Mouse (Mus musculus): ENCODE measurements at regions not wholly inside any gene's neighbourhood (a gene's known extent, or its start where the extent isn't known, plus 50 kb on each side); places are given as distances from the start of the nearest gene placed in this dataset.

DNA sequence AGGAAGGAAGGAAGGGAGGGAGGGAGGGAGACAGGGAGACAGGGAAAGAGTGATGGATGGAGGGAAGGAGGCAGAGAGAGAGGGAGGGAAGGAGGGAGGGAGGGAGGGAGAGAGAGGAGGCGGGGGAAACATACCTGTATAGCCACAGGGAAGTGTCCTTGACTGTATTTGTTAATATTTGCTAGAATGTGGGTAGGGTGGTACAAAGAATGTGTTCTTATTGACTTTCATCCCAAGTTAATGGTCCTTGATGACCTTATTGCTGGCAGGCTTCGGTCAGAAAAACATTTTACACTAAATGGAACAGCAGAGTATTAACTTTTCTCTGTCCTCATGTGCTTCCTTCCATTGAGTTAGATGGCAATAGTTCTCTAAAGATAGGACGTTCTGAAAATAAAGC, 171.0 kb upstream of the Ctnnb1 start:
- Histone ChIP-seq H3K4me3 (no peak overlapping the region), H3K4me2 (replicated peaks) (no peak overlapping the region), H3K27ac (no peak overlapping the region), H3K27me3 (no peaks in the 10 kb centered on the region), H3K36me3 (no peaks in the 10 kb centered on the region), H3K9ac (no peak overlapping the region), H3K9me3 (no peaks in the 10 kb centered on the region), H3K4me1 (no peaks in the 10 kb centered on the region)
- 89% methylated on average over 3 of the region's 3 CpGs for WGBS
- ATAC-seq (ENCODE audit: low FRiP score, low read depth), result no peak

GRCm38 (mm10) chr9:120758632-120759031, 170.4 kb upstream of the Ctnnb1 start:
- WGBS, result 78% methylated on average over 1 of the region's 1 CpGs
- H3K4me2 ChIP-seq (replicated peaks), result no peak overlapping the region
- no peak overlapping the region for H3K9ac ChIP-seq
- H3K9me3 ChIP-seq, result no peaks in the 10 kb centered on the region
- no peak overlapping the region for H3K4me3 ChIP-seq
- no peaks in the 10 kb centered on the region for H3K4me1 ChIP-seq
- no peak overlapping the region for H3K27ac ChIP-seq
- H3K27me3 ChIP-seq, result no peaks in the 10 kb centered on the region
- ATAC-seq (ENCODE audit: low FRiP score, low read depth), result no peak
- H3K36me3 ChIP-seq, result no peaks in the 10 kb centered on the region

DNA sequence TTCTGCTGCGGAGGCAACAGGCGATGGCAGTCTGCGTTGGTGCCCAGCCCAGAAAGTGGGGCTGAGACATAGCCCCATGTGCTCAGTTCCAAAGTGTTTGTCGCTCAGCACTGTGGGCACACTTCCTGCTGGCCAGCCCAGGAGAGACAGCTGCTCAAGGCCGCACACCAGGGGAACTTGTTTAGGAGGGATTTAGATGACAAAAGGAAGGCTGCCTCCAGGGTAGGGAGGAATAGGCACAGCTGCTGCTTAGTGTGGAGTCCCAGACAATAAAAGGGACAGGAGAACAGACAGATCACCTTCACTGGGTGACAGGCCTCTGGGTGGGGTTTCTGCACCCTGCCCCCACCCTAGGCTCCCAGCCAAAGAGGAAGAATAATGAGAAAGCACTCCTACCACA, 169.2 kb upstream of the Ctnnb1 start:
- peaks cover 7% of the 10 kb centered on the region; the same call in 1 of the 2 replicates for H3K4me1 ChIP-seq
- H3K9ac ChIP-seq, result no peak overlapping the region
- no peak overlapping the region for H3K4me2 ChIP-seq (replicated peaks)
- H3K27me3 ChIP-seq, result no peaks in the 10 kb centered on the region
- H3K9me3 ChIP-seq, result no peaks in the 10 kb centered on the region
- no peak for ATAC-seq (ENCODE audit: low FRiP score, low read depth)
- WGBS, result 67% methylated on average over 5 of the region's 5 CpGs
- no peaks in the 10 kb centered on the region for H3K36me3 ChIP-seq
- H3K4me3 ChIP-seq, result no peak overlapping the region
- H3K27ac ChIP-seq, result no peak overlapping the region

- H3K27ac ChIP-seq, result no peak overlapping the region
- 64% methylated on average over 2 of the region's 2 CpGs for WGBS
- no peak overlapping the region for H3K9ac ChIP-seq
- H3K4me2 ChIP-seq (replicated peaks), result no peak overlapping the region
- H3K27me3 ChIP-seq, result no peaks in the 10 kb centered on the region
- peaks cover 10% of the 10 kb centered on the region for H3K4me1 ChIP-seq
- no peak for ATAC-seq (ENCODE audit: low FRiP score, low read depth)
- no peaks in the 10 kb centered on the region for H3K36me3 ChIP-seq
- no peak overlapping the region for H3K4me3 ChIP-seq
- no peaks in the 10 kb centered on the region for H3K9me3 ChIP-seq
These were observed 165.2 kb upstream of the Ctnnb1 start for GRCm38 (mm10) chr9:120763802-120764201.

- H3K9me3 ChIP-seq, result no peaks in the 10 kb centered on the region
- no peaks in the 10 kb centered on the region for H3K27me3 ChIP-seq
- WGBS, result 46% methylated on average over 9 of the region's 9 CpGs
- no peak overlapping the region for H3K4me2 ChIP-seq (replicated peaks)
- peaks cover 18% of the 10 kb centered on the region for H3K4me1 ChIP-seq
- no peaks in the 10 kb centered on the region for H3K36me3 ChIP-seq
- no peak overlapping the region for H3K9ac ChIP-seq
- no peak overlapping the region for H3K27ac ChIP-seq
- no peak overlapping the region for H3K4me3 ChIP-seq
- ATAC-seq (ENCODE audit: low FRiP score, low read depth), result no peak
These were observed 164.4 kb upstream of the Ctnnb1 start for GRCm38 (mm10) chr9:120764663-120765062.

GRCm38 (mm10) chr9:120765292-120765691, 163.7 kb upstream of the Ctnnb1 start:
- Histone ChIP-seq H3K4me1 (peaks cover 25% of the 10 kb centered on the region), H3K9me3 (no peaks in the 10 kb centered on the region), H3K9ac (no peak overlapping the region), H3K4me3 (no peak overlapping the region), H3K36me3 (no peaks in the 10 kb centered on the region), H3K4me2 (replicated peaks) (no peak overlapping the region), H3K27ac (no peak overlapping the region), H3K27me3 (no peaks in the 10 kb centered on the region)
- WGBS, result 80% methylated on average over 4 of the region's 4 CpGs
- no peak for ATAC-seq (ENCODE audit: low FRiP score, low read depth)

- H3K4me2 ChIP-seq (replicated peaks), result no peak overlapping the region
- H3K4me1 ChIP-seq, result peaks cover 37% of the 10 kb centered on the region
- no peak for ATAC-seq (ENCODE audit: low FRiP score, low read depth)
- H3K27me3 ChIP-seq, result no peaks in the 10 kb centered on the region
- WGBS, result 86% methylated on average over 2 of the region's 2 CpGs
- no peak overlapping the region for H3K4me3 ChIP-seq
- H3K27ac ChIP-seq, result no peak overlapping the region
- no peak overlapping the region for H3K9ac ChIP-seq
- H3K9me3 ChIP-seq, result no peaks in the 10 kb centered on the region
- no peaks in the 10 kb centered on the region for H3K36me3 ChIP-seq
These were observed 162.1 kb upstream of the Ctnnb1 start for GRCm38 (mm10) chr9:120766881-120767280.

DNA sequence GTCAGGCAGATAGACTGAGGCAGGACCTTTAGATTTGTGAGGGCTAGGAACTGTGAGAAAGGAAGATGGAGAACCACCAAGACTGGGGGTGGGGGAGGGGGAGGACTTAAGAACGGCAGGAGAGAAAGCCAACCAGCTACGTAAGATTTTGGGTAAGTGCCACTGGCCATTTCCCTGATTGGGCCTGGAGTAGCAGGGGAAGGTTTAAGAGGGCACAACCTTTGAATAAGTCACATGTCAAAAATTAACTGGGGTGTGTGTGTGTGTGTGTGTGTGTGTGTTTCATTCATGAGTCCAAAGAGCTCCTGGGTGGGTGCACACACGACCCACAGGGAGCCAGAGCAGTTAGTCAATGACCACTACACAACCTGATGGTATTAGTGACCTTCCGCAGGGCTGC, 161.6 kb upstream of the Ctnnb1 start:
- peaks cover 43% of the 10 kb centered on the region for H3K4me1 ChIP-seq

DNA sequence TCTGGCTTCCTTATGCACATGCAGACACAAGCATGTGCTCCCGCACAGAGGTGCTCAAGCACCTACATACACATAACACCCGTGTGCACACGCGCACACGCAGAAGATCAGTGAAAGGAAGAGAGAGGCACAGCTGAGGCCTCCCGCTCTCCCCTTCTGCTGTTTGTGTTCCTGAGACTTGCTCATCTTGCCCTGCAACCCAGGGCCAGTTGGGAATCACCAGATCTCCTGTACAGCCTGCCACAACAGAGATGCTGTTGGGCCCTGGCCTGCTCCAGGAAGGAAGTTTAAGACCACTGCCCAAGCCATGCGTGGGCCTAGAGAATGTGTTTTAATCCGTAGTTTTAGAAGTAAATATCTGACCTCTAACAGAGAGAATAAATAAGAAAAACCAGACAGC, 160.0 kb upstream of the Ctnnb1 start:
- WGBS, result 60% methylated on average over 8 of the region's 8 CpGs
- Histone ChIP-seq H3K4me1 (peaks cover 44% of the 10 kb centered on the region), H3K4me2 (replicated peaks) (no peak overlapping the region), H3K9me3 (no peaks in the 10 kb centered on the region), H3K9ac (0 out of 2 replicates have a peak overlapping the region, but pooled peaks have one; percentile 4), H3K36me3 (no peaks in the 10 kb centered on the region), H3K27ac (peak overlapping the region; percentile 82), H3K27me3 (no peaks in the 10 kb centered on the region), H3K4me3 (no peak overlapping the region)
- no peak for ATAC-seq (ENCODE audit: low FRiP score, low read depth)

More for the DNA sequence above, 161.6 kb upstream of the Ctnnb1 start:
- Histone ChIP-seq H3K4me3 (no peak overlapping the region), H3K9me3 (no peaks in the 10 kb centered on the region), H3K27me3 (no peaks in the 10 kb centered on the region), H3K36me3 (no peaks in the 10 kb centered on the region), H3K27ac (no peak overlapping the region), H3K9ac (no peak overlapping the region), H3K4me2 (replicated peaks) (no peak overlapping the region)
- WGBS, result 82% methylated on average over 4 of the region's 4 CpGs
- ATAC-seq (ENCODE audit: low FRiP score, low read depth), result no peak

- Histone ChIP-seq H3K36me3 (no peaks in the 10 kb centered on the region), H3K9me3 (no peaks in the 10 kb centered on the region), H3K27me3 (no peaks in the 10 kb centered on the region), H3K9ac (0 out of 2 replicates have a peak overlapping the region, but pooled peaks have one; percentile 31), H3K4me1 (peaks cover 38% of the 10 kb centered on the region), H3K4me2 (replicated peaks) (peak overlapping the region; percentile 19), H3K4me3 (no peak overlapping the region), H3K27ac (peak overlapping the region; percentile 82)
- ATAC-seq (ENCODE audit: low FRiP score, low read depth), result peak; percentile 76
- 5% methylated on average over 7 of the region's 7 CpGs for WGBS
These were observed 159.3 kb upstream of the Ctnnb1 start for GRCm38 (mm10) chr9:120769679-120770078.

GRCm38 (mm10) chr9:120770886-120771285, 158.1 kb upstream of the Ctnnb1 start:
- H3K4me1 ChIP-seq, result peaks cover 36% of the 10 kb centered on the region
- H3K4me2 ChIP-seq (replicated peaks), result no peak overlapping the region
- no peaks in the 10 kb centered on the region for H3K36me3 ChIP-seq
- ATAC-seq (ENCODE audit: low FRiP score, low read depth), result no peak
- H3K27me3 ChIP-seq, result no peaks in the 10 kb centered on the region
- H3K9me3 ChIP-seq, result no peaks in the 10 kb centered on the region
- no peak overlapping the region for H3K9ac ChIP-seq
- 30% methylated on average over 1 of the region's 1 CpGs for WGBS
- H3K4me3 ChIP-seq, result no peak overlapping the region
- H3K27ac ChIP-seq, result no peak overlapping the region; the same call in 1 of the 2 replicates

- WGBS, result 39% methylated on average over 4 of the region's 4 CpGs
- Histone ChIP-seq H3K27me3 (no peaks in the 10 kb centered on the region), H3K9me3 (no peaks in the 10 kb centered on the region), H3K9ac (no peak overlapping the region), H3K4me1 (peaks cover 43% of the 10 kb centered on the region), H3K27ac (no peak overlapping the region), H3K4me3 (no peak overlapping the region), H3K36me3 (no peaks in the 10 kb centered on the region), H3K4me2 (replicated peaks) (no peak overlapping the region)
- ATAC-seq (ENCODE audit: low FRiP score, low read depth), result no peak
These were observed 157.0 kb upstream of the Ctnnb1 start for GRCm38 (mm10) chr9:120771896-120772530.

DNA sequence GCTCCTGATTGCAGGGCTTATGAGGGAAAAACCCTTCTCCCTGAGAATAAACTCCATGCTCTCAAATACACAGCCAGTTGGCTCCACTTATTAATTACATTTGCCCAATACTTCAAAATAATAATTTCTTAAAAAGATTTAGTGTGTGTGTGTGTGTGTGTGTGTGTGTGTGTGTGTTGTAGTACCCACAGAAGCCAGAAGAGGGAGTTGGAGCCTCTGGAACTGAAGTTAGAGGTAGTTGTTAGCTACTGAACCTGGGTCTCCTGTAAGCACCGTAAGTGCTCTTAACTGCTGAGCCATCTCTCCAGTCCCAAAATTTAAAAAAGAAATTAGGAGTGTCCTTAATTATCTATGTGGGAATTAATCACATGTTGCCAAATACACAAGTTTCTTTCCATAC, 154.8 kb upstream of the Ctnnb1 start:
- no peak overlapping the region for H3K4me3 ChIP-seq
- no peaks in the 10 kb centered on the region for H3K27me3 ChIP-seq
- no peak overlapping the region for H3K4me2 ChIP-seq (replicated peaks)
- no peaks in the 10 kb centered on the region for H3K36me3 ChIP-seq
- H3K4me1 ChIP-seq, result peaks cover 45% of the 10 kb centered on the region
- 91% methylated on average over 1 of the region's 1 CpGs for WGBS
- no peaks in the 10 kb centered on the region for H3K9me3 ChIP-seq
- no peak overlapping the region for H3K27ac ChIP-seq
- ATAC-seq (ENCODE audit: low FRiP score, low read depth), result no peak
- no peak overlapping the region for H3K9ac ChIP-seq
